Mouse (Mus musculus): Measurements from ENCODE around the gene Smpdl3b. TPM values are rescaled to one million over a fixed set of nuclear protein-coding genes. Genes with fewer than 3 reads are reported as not detected.

Gene Smpdl3b
- polyA plus RNA-seq, 1 experiment from 2014 or later, result 7.8 TPM

GRCm38 (mm10) chr4:132762602-132763001, 5.5 kb upstream of the Smpdl3b start:
- ATAC-seq (ENCODE audit: insufficient read depth), result no peak
- 65% methylated on average over 6 of the region's 6 CpGs for WGBS

GRCm38 (mm10) chr4:132760296-132760695, 3.2 kb upstream of the Smpdl3b start:
- no peak overlapping the region for H3K4me3 ChIP-seq (ENCODE audit: low read depth, low read length)
- peaks cover 3% of the 10 kb centered on the region; the same call in 1 of the 2 replicates for H3K27me3 ChIP-seq (ENCODE audit: insufficient read depth, low read length)
- no peak overlapping the region for H3K4me2 ChIP-seq
- no peak for ATAC-seq (ENCODE audit: insufficient read depth)
- no peak for DNase-seq
- H3K36me3 ChIP-seq (ENCODE audit: insufficient read depth), result no peaks in the 10 kb centered on the region
- H3K4me1 ChIP-seq (ENCODE audit: insufficient read depth), result no peaks in the 10 kb centered on the region
- H3K27ac ChIP-seq (ENCODE audit: low read depth), result no peak overlapping the region
- 59% methylated on average over 3 of the region's 3 CpGs for WGBS
- TF ChIP-seq CTCF (IDR thresholded peaks at IDR 0.05; ENCODE audit: low read depth), result no peak
- no peaks in the 10 kb centered on the region for H3K9me3 ChIP-seq (ENCODE audit: low read depth, low read length)
- no peak overlapping the region for H3K9ac ChIP-seq

More at GRCm38 (mm10) chr4:132762602-132763001, 5.5 kb upstream of the Smpdl3b start:
- no peak overlapping the region for H3K9ac ChIP-seq
- H3K4me2 ChIP-seq, result no peak overlapping the region
- no peak overlapping the region for H3K4me3 ChIP-seq (ENCODE audit: low read depth, low read length)
- TF ChIP-seq CTCF (IDR thresholded peaks at IDR 0.05; ENCODE audit: low read depth), result no peak
- H3K4me1 ChIP-seq (ENCODE audit: insufficient read depth), result no peaks in the 10 kb centered on the region
- H3K27ac ChIP-seq (ENCODE audit: low read depth), result no peak overlapping the region
- H3K36me3 ChIP-seq (ENCODE audit: insufficient read depth), result no peaks in the 10 kb centered on the region
- no peaks in the 10 kb centered on the region; the same call in 1 of the 2 replicates for H3K27me3 ChIP-seq (ENCODE audit: insufficient read depth, low read length)
- no peaks in the 10 kb centered on the region for H3K9me3 ChIP-seq (ENCODE audit: low read depth, low read length)
- DNase-seq, result no peak

GRCm38 (mm10) chr4:132757633-132758351, 740 bp upstream of the Smpdl3b start:
- Histone ChIP-seq H3K4me3 (ENCODE audit: low read depth, low read length) (no peak overlapping the region), H3K36me3 (ENCODE audit: insufficient read depth) (no peaks in the 10 kb centered on the region), H3K27ac (ENCODE audit: low read depth) (no peak overlapping the region), H3K4me1 (ENCODE audit: insufficient read depth) (no peaks in the 10 kb centered on the region), H3K9ac (no peak overlapping the region), H3K4me2 (peak overlapping the region; percentile 90; the same call in 1 of the 2 replicates), H3K27me3 (ENCODE audit: insufficient read depth, low read length) (peaks cover 3% of the 10 kb centered on the region; the same call in 1 of the 2 replicates), H3K9me3 (ENCODE audit: low read depth, low read length) (no peaks in the 10 kb centered on the region)
- no peak for TF ChIP-seq CTCF (IDR thresholded peaks at IDR 0.05; ENCODE audit: low read depth)
- ATAC-seq (ENCODE audit: insufficient read depth) (no peak), DNase-seq (no peak)
- WGBS, result 75% methylated on average over 7 of the region's 7 CpGs

- 51% methylated on average over 6 of the region's 6 CpGs for WGBS
- H3K36me3 ChIP-seq (ENCODE audit: insufficient read depth), result no peaks in the 10 kb centered on the region
- DNase-seq (peak; percentile 44), ATAC-seq (ENCODE audit: insufficient read depth) (no peak)
- TF ChIP-seq CTCF (IDR thresholded peaks at IDR 0.05; ENCODE audit: low read depth), result no peak
- H3K4me3 ChIP-seq (ENCODE audit: low read depth, low read length), result no peak overlapping the region
- H3K4me1 ChIP-seq (ENCODE audit: insufficient read depth), result no peaks in the 10 kb centered on the region
- peaks cover 3% of the 10 kb centered on the region; the same call in 1 of the 2 replicates for H3K27me3 ChIP-seq (ENCODE audit: insufficient read depth, low read length)
- no peaks in the 10 kb centered on the region for H3K9me3 ChIP-seq (ENCODE audit: low read depth, low read length)
- no peak overlapping the region; the same call in 1 of the 2 replicates for H3K9ac ChIP-seq
- no peak overlapping the region for H3K27ac ChIP-seq (ENCODE audit: low read depth)
- no peak overlapping the region for H3K4me2 ChIP-seq
Measured at GRCm38 (mm10) chr4:132752992-132753391, 4.1 kb downstream of the Smpdl3b start.

- no peak overlapping the region for H3K4me2 ChIP-seq
- no peaks in the 10 kb centered on the region for H3K27me3 ChIP-seq (ENCODE audit: insufficient read depth, low read length)
- H3K4me1 ChIP-seq (ENCODE audit: insufficient read depth), result no peaks in the 10 kb centered on the region
- H3K36me3 ChIP-seq (ENCODE audit: insufficient read depth), result no peaks in the 10 kb centered on the region
- H3K9ac ChIP-seq, result no peak overlapping the region
- H3K4me3 ChIP-seq (ENCODE audit: low read depth, low read length), result no peak overlapping the region
- DNase-seq (no peak), ATAC-seq (ENCODE audit: insufficient read depth) (no peak)
- no peak for TF ChIP-seq CTCF (IDR thresholded peaks at IDR 0.05; ENCODE audit: low read depth)
- WGBS, result 74% methylated on average over 6 of the region's 6 CpGs
- H3K9me3 ChIP-seq (ENCODE audit: low read depth, low read length), result no peaks in the 10 kb centered on the region
- no peak overlapping the region for H3K27ac ChIP-seq (ENCODE audit: low read depth)
Measured at GRCm38 (mm10) chr4:132749258-132749982, 7.6 kb downstream of the Smpdl3b start.

- no peak for TF ChIP-seq CTCF (IDR thresholded peaks at IDR 0.05; ENCODE audit: low read depth)
- Histone ChIP-seq H3K27me3 (ENCODE audit: insufficient read depth, low read length) (no peaks in the 10 kb centered on the region), H3K27ac (ENCODE audit: low read depth) (no peak overlapping the region), H3K4me1 (ENCODE audit: insufficient read depth) (no peaks in the 10 kb centered on the region), H3K4me3 (ENCODE audit: low read depth, low read length) (no peak overlapping the region), H3K9ac (no peak overlapping the region), H3K9me3 (ENCODE audit: low read depth, low read length) (no peaks in the 10 kb centered on the region), H3K36me3 (ENCODE audit: insufficient read depth) (no peaks in the 10 kb centered on the region), H3K4me2 (no peak overlapping the region)
- ATAC-seq (ENCODE audit: insufficient read depth), result no peak
- no peak for DNase-seq
- 86% methylated on average over 4 of the region's 4 CpGs for WGBS
Measured at GRCm38 (mm10) chr4:132748778-132749177, 8.3 kb downstream of the Smpdl3b start.

GRCm38 (mm10) chr4:132747664-132748259, 9.3 kb downstream of the Smpdl3b start:
- H3K9me3 ChIP-seq (ENCODE audit: low read depth, low read length), result no peaks in the 10 kb centered on the region
- H3K4me1 ChIP-seq (ENCODE audit: insufficient read depth), result no peaks in the 10 kb centered on the region
- H3K27ac ChIP-seq (ENCODE audit: low read depth), result peak overlapping the region; percentile 58; the same call in 1 of the 2 replicates
- peak overlapping the region; percentile 19; the same call in 1 of the 2 replicates for H3K4me2 ChIP-seq
- TF ChIP-seq CTCF (IDR thresholded peaks at IDR 0.05; ENCODE audit: low read depth), result no peak
- H3K36me3 ChIP-seq (ENCODE audit: insufficient read depth), result no peaks in the 10 kb centered on the region
- WGBS, result 42% methylated on average over 9 of the region's 9 CpGs
- ATAC-seq (ENCODE audit: insufficient read depth) (no peak), DNase-seq (peak; percentile 51)
- H3K9ac ChIP-seq, result no peak overlapping the region
- no peak overlapping the region for H3K4me3 ChIP-seq (ENCODE audit: low read depth, low read length)
- no peaks in the 10 kb centered on the region for H3K27me3 ChIP-seq (ENCODE audit: insufficient read depth, low read length)
